Mouse (Mus musculus) splenic B cell, adult 2 months (primary cell): ENCODE results near the gene Rccd1.

ENCODE experiments used
- DNase-seq: peaks from one replicate; pipeline ENCODE4 v3.0.0-alpha.2; 2011; ENCODE audit warnings: low read depth, low spot score
- H3K27me3 ChIP-seq: 2 replicates; pipeline ENCODE4 v1.6.1; 2012; ENCODE audit warnings: mild to moderate bottlenecking, low read length, moderate library complexity, mixed read lengths; ENCODE audit not compliant: control insufficient read depth, poor library complexity, insufficient read depth, severe bottlenecking
- H3K36me3 ChIP-seq: 2 replicates; pipeline ENCODE4 v1.6.1; 2012; ENCODE audit warnings: mild to moderate bottlenecking, low read length, moderate library complexity, mixed read lengths; ENCODE audit not compliant: control insufficient read depth, poor library complexity, insufficient read depth, severe bottlenecking

Rccd1 gene

DNA sequence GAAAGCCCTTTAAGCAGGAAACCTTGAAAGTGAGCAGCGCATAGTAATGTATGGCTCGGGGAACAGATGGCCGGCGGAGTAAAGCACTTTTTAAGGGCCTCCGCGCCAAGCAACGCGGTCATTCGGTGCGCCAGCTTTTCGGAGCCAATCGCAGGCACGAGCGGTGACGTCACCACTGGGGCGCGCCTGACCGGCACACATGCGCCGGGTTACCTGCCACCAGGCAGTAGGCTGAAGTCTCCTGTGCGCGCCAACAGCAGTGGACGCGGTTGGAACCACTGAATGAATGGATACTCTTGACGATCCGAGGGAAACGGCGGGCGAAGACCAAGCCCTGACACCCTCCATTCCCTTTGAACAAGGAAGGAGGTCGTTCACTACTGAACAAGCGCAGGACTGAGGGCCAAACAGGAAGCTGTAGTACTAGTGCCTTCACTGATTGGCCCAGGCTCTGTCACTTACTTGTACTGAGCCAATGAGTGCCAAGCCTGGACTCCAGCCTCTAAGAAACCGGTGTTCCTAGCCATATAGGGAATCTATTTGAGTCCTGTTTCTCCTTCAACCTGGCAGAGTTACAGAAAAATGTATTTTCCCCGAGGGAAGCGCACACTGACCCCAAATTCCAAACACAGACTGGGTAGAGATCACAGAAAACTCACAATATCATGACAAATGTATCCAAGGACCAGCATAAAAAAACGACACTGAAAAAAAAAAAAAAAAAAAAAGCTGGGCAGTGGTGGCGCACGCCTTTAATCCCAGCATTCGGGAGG, at the start of gene Rccd1:
Rccd1 (minus strand) TSS at position 412 of the 773 bp plus-strand sequence.
- DNase-seq = peak; percentile 95
- Histone ChIP-seq H3K27me3 (no peaks in the 10 kb centered on the region), H3K36me3 (peaks cover 7% of the 10 kb centered on the region)

DNA sequence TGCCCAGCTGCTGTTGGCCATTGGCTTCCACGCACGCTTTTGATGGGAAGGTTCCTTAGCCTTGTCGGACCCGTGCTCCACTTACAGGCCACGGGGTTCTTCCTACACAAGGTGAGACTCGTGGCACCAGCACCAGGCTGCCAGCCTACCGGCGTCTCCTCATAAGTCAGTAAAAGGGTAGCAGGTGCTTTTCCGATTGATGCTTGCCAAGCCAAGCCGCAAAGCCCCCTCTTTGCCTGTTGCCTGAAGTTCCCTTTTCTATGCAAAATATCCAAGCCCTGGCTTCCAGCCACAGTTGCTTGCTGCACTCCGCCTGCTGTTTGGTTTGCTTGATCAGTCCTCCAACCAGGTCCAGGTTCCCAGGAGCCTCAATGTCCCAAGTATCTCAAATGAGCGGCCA, 49.6 kb upstream of the Rccd1 start:
- Histone ChIP-seq H3K27me3 (no peaks in the 10 kb centered on the region), H3K36me3 (no peaks in the 10 kb centered on the region)
- DNase-seq = peak; percentile 70

- DNase-seq = peak; percentile 21
- Histone ChIP-seq H3K36me3 (no peaks in the 10 kb centered on the region), H3K27me3 (no peaks in the 10 kb centered on the region)
Observed at GRCm38 (mm10) chr7:80373352-80373751, 49.1 kb upstream of the Rccd1 start.

GRCm38 (mm10) chr7:80372667-80373066, 48.4 kb upstream of the Rccd1 start:
- DNase-seq = no peak
- Histone ChIP-seq H3K27me3 (no peaks in the 10 kb centered on the region), H3K36me3 (no peaks in the 10 kb centered on the region; the same call in 1 of the 2 replicates)

DNA sequence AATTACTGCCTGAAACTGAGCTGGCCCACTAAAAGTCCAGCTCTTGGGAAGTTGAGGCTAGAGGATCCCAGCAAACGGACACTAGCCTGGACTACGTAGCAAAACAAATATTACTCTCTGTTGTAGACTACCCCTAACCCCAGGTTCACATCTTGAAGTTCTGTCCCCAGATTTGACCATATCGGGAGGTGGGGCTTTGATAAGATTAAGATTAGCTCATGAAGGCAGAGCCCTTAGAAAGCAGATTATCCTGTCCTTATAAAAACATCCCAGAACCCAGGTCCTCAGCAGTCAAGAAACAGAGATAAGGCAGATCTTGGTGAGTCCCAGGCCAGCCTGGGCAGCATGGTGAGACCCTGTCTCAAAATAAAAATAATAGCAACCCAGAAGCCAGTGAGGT, 47.9 kb upstream of the Rccd1 start:
- DNase-seq = no peak
- no peaks in the 10 kb centered on the region; the same call in 1 of the 2 replicates for H3K36me3 ChIP-seq
- H3K27me3 ChIP-seq = no peaks in the 10 kb centered on the region

DNA sequence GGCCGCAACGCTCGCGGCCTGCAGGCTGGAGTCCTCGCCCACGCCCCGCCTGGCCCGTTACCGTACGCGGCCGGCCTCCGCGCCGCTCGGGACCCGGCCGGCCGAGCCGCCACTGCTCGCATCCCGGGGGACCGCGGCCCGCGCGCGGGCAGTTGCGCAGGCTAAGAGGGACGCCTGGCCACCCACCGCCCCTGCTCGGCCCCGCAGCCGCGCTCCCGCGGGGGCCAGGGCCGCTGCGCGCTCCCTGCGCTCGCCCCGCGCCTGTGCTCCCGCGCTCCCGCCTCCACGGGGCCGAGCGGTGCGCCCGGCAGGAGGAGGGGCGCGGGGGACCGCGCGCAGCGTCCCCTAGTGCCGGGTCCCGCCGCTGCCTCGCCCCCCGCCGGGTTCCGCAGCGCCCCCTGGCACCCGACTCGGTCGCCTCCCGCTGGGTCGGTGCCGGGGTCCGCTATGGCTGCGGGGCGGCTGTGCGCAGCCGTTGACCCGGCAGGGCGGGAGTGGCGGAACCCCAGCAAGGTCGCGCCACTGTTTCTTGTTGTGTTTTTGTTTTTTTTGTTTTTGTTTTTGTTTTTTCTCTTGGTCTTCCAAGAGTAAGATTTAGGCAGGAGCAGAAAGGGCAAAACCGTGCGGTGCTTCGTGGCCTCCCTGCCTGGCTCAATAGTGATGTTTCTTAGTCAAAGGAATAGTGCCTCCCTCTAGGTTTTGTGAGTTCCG, 46.9 kb upstream of the Rccd1 start, which contains the start of gene Man2a2:
Man2a2 (minus strand) TSS at position 335 of the 711 bp plus-strand sequence.
- Histone ChIP-seq H3K27me3 (no peaks in the 10 kb centered on the region), H3K36me3 (no peaks in the 10 kb centered on the region; the same call in 1 of the 2 replicates)
- DNase-seq = peak; percentile 82

GRCm38 (mm10) chr7:80370649-80371040, 46.4 kb upstream of the Rccd1 start:
- Histone ChIP-seq H3K27me3 (no peaks in the 10 kb centered on the region), H3K36me3 (no peaks in the 10 kb centered on the region; the same call in 1 of the 2 replicates)
- DNase-seq = peak; percentile 87

DNA sequence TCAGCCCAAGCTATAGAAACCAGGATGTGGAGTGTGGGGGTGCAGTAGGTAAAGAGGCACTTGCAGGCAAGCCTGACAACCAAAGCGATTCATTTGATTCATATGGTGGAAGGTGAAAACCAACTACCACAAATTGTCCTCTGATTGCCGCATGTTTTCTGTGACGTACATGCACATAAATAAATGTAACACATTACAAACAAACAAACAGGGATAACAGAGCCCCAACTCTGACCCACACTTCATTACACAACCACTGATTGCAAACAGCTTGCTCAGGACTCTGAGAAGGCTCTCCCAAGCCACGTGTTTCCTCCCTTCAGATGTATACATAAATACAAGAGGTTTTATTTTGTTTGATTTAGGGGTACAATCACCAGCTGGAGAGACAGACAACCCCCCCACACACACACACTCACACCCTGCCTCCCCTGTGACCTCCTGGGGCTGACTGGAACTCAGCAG, 45.7 kb upstream of the Rccd1 start:
- DNase-seq = peak; percentile 35
- H3K36me3 ChIP-seq = no peaks in the 10 kb centered on the region; the same call in 1 of the 2 replicates

GRCm38 (mm10) chr7:80369461-80369860, 45.2 kb upstream of the Rccd1 start:
- no peak for DNase-seq
- no peaks in the 10 kb centered on the region for H3K27me3 ChIP-seq
- H3K36me3 ChIP-seq = no peaks in the 10 kb centered on the region; the same call in 1 of the 2 replicates

More for the DNA sequence above, 45.7 kb upstream of the Rccd1 start:
- no peaks in the 10 kb centered on the region for H3K27me3 ChIP-seq

GRCm38 (mm10) chr7:80368635-80369421, 44.6 kb upstream of the Rccd1 start:
- DNase-seq = peak; percentile 88
- Histone ChIP-seq H3K27me3 (no peaks in the 10 kb centered on the region), H3K36me3 (no peaks in the 10 kb centered on the region; the same call in 1 of the 2 replicates)

- Histone ChIP-seq H3K36me3 (peaks cover under 1% of the 10 kb centered on the region; the same call in 1 of the 2 replicates), H3K27me3 (no peaks in the 10 kb centered on the region)
- DNase-seq = no peak
Observed at GRCm38 (mm10) chr7:80368009-80368408, 43.8 kb upstream of the Rccd1 start.

- Histone ChIP-seq H3K36me3 (peaks cover 2% of the 10 kb centered on the region; the same call in 1 of the 2 replicates), H3K27me3 (no peaks in the 10 kb centered on the region)
- no peak for DNase-seq
Observed at GRCm38 (mm10) chr7:80367232-80367631, 43.0 kb upstream of the Rccd1 start.

DNA sequence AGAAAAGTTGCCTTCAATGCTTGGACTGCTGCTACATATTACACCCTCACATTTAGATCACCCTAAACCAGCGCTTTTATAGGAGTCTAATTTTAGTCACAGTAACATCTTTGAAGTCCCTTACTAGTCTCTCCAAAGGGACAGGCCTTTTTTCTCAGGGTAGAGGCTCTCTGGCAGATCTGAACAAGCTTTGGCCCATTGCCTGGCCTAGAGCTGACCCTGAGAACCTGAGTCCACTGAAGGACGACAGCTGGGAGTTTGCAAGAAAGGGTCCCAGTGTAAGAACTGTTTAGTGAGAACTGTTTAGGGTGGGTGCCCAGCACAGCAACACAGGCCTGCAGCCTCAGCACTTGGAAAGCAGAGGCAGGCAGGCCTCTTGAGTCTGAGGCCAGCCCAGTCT, 41.5 kb upstream of the Rccd1 start:
- DNase-seq = no peak
- Histone ChIP-seq H3K27me3 (no peaks in the 10 kb centered on the region), H3K36me3 (peaks cover 4% of the 10 kb centered on the region)

GRCm38 (mm10) chr7:80360435-80360834, 36.2 kb upstream of the Rccd1 start:
- Histone ChIP-seq H3K36me3 (peaks cover 7% of the 10 kb centered on the region), H3K27me3 (no peaks in the 10 kb centered on the region)
- DNase-seq = no peak
